Mouse (Mus musculus) CH12.LX (cell line): Measurements from ENCODE around the gene Capg. TPM values are rescaled to one million over a fixed set of nuclear protein-coding genes. Genes with fewer than 3 reads are reported as not detected.

ENCODE experiments used
- DNase-seq: peaks from one replicate; pipeline ENCODE4 v3.0.0-alpha.2; 2013; ENCODE audit errors: extremely low read depth
- H3K27ac ChIP-seq: 2 replicates; pipeline ENCODE4 v1.5.1; 2012; ENCODE audit warnings: low read depth, mild to moderate bottlenecking, control low read depth, moderate library complexity; ENCODE audit not compliant: insufficient read depth
- H3K27me3 ChIP-seq: replicated peaks from 2 replicates; pipeline ENCODE3; 2012; ENCODE audit warnings: inconsistent platforms
- H3K36me3 ChIP-seq, 2 experiments: replicated peaks in 1 of 2; 2 replicates each; pipeline versions ENCODE3 to v1.6.1; 2012; ENCODE audit warnings: inconsistent platforms in 1 of 2, low read length in 1 of 2, mild to moderate bottlenecking in 1 of 2, mixed read lengths in 1 of 2, moderate library complexity in 1 of 2; ENCODE audit not compliant: control insufficient read depth in 1 of 2, insufficient read depth in 1 of 2
- H3K4me1 ChIP-seq, 2 experiments: 2 replicates each; pipeline ENCODE4 v1.6.1; 2012; ENCODE audit warnings: inconsistent platforms in 1 of 2, moderate library complexity in 1 of 2; ENCODE audit not compliant: insufficient read depth in 2 of 2, control insufficient read depth in 1 of 2
- H3K4me2 ChIP-seq: 2 replicates; pipeline ENCODE4 v1.6.1; 2012; ENCODE audit warnings: low read depth, mild to moderate bottlenecking, control low read depth; ENCODE audit not compliant: poor library complexity, insufficient read depth, severe bottlenecking
- H3K4me3 ChIP-seq, 3 experiments: fragments of 150-350 bp in 1 of 3; sonication (generic) in 1 of 3; replicated peaks in 1 of 3; 2 replicates each; pipeline versions ENCODE3 to v1.5.1; 2011 to 2012; ENCODE audit warnings: low read depth in 2 of 3, low read length in 2 of 3, mild to moderate bottlenecking in 2 of 3, moderate library complexity in 2 of 3, control low read depth in 1 of 3, improper control_type of control experiment in 1 of 3, inconsistent platforms in 1 of 3, mixed read lengths in 1 of 3; ENCODE audit not compliant: poor library complexity in 1 of 3
- H3K79me2 ChIP-seq: replicated peaks from 2 replicates; pipeline ENCODE4 v1.6.1; 2012; ENCODE audit warnings: mild to moderate bottlenecking, moderate library complexity; ENCODE audit not compliant: control insufficient read depth, poor library complexity, insufficient read depth, severe bottlenecking; ENCODE audit errors: extremely low read depth
- H3K9ac ChIP-seq: 2 replicates; pipeline ENCODE4 v1.6.1; 2012; ENCODE audit warnings: low read depth, mild to moderate bottlenecking, control low read depth, moderate library complexity; ENCODE audit not compliant: insufficient read depth
- H3K9me3 ChIP-seq: replicated peaks from 2 replicates; pipeline ENCODE3; 2012; ENCODE audit warnings: low read length, inconsistent platforms, mixed read lengths
- CTCF ChIP-seq, 2 experiments: IDR thresholded peaks in 1 of 2; conservative IDR thresholded peaks in 1 of 2; 2 replicates each; pipeline ENCODE4 v1.5.1; 2011 to 2012; ENCODE audit warnings: low read depth in 2 of 2, low read length in 2 of 2, improper control_type of control experiment in 1 of 2, inconsistent platforms in 1 of 2, mild to moderate bottlenecking in 1 of 2, moderate library complexity in 1 of 2
- E2F4 ChIP-seq: IDR thresholded peaks from 2 replicates; pipeline ENCODE4 v1.6.1; 2011; ENCODE audit warnings: low read depth, low read length, improper control_type of control experiment; ENCODE audit not compliant: insufficient replicate concordance
- ETS1 ChIP-seq: conservative IDR thresholded peaks from 2 replicates; pipeline ENCODE4 v1.6.1; 2012; ENCODE audit warnings: low read depth, mild to moderate bottlenecking, inconsistent platforms, low read length, improper control_type of control experiment, moderate library complexity
- HCFC1 ChIP-seq: IDR thresholded peaks from 2 replicates; pipeline ENCODE4 v1.6.1; 2012; ENCODE audit warnings: low read depth, mild to moderate bottlenecking, inconsistent platforms, low read length, improper control_type of control experiment
- IRF4 ChIP-seq: IDR thresholded peaks from 2 replicates; pipeline ENCODE4 v1.6.1; 2014; ENCODE audit warnings: low read depth, mild to moderate bottlenecking, inconsistent platforms, low read length, improper control_type of control experiment
- JUND ChIP-seq: conservative IDR thresholded peaks from 2 replicates; pipeline ENCODE4 v1.6.1; 2011; ENCODE audit warnings: low read depth, low read length, improper control_type of control experiment
- MAZ ChIP-seq: IDR thresholded peaks from 2 replicates; pipeline ENCODE4 v1.6.1; 2012; ENCODE audit warnings: low read depth, mild to moderate bottlenecking, inconsistent platforms, low read length, improper control_type of control experiment, moderate library complexity
- SIN3A ChIP-seq: IDR thresholded peaks from 2 replicates; pipeline ENCODE4 v1.6.1; 2012; ENCODE audit warnings: low read length, improper control_type of control experiment, inconsistent platforms
- TCF12 ChIP-seq: IDR thresholded peaks from 2 replicates; pipeline ENCODE4 v1.6.1; 2014; ENCODE audit warnings: low read depth, mild to moderate bottlenecking, inconsistent platforms, low read length, improper control_type of control experiment
- USF2 ChIP-seq: conservative IDR thresholded peaks from 2 replicates; pipeline ENCODE4 v1.6.1; 2011; ENCODE audit warnings: low read depth, low read length, improper control_type of control experiment
- ZNF384 ChIP-seq: IDR thresholded peaks from 2 replicates; pipeline ENCODE4 v1.6.1; 2012; ENCODE audit warnings: low read depth, low read length, improper control_type of control experiment, inconsistent platforms
- dilution Hi-C: fragments of 300-500 bp; cut with MboI; formaldehyde crosslinking; loops from 2 replicates; pipeline ENCODE4 v1.14.3; 2020; ENCODE audit warnings: low sequenced_read_pairs; ENCODE audit not compliant: extremely low pct_unique_long_range_greater_than_20kb, extremely low pct_ligation_motif_present
- in situ Hi-C: fragments of 300-500 bp; cut with MboI; formaldehyde crosslinking; loops from 3 replicates; pipeline ENCODE4 v1.14.3; 2019; ENCODE audit warnings: low sequenced_read_pairs, low pct_ligation_motif_present, low pct_unique_long_range_greater_than_20kb, mixed read lengths
- polyA plus RNA-seq: library from polyadenylated mRNA; unstranded; fragments of >175 nt; gene quantifications from 2 replicates; pipeline ENCODE4 v1.2.1, GENCODE M21; 2012; ENCODE audit warnings: low read depth; ENCODE audit not compliant: insufficient read length
- total RNA-seq, 2 experiments: library from RNA; depleted of rRNA; stranded (reverse); fragments of 300-350 nt in 1 of 2; fragments of >200 nt in 1 of 2; gene quantifications; 2 replicates each; pipeline ENCODE4 v1.2.3; 2012 to 2014

The Capg gene
- total and polyA plus RNA-seq, 3 experiments: 175 to 264 (median 196) TPM

DNA sequence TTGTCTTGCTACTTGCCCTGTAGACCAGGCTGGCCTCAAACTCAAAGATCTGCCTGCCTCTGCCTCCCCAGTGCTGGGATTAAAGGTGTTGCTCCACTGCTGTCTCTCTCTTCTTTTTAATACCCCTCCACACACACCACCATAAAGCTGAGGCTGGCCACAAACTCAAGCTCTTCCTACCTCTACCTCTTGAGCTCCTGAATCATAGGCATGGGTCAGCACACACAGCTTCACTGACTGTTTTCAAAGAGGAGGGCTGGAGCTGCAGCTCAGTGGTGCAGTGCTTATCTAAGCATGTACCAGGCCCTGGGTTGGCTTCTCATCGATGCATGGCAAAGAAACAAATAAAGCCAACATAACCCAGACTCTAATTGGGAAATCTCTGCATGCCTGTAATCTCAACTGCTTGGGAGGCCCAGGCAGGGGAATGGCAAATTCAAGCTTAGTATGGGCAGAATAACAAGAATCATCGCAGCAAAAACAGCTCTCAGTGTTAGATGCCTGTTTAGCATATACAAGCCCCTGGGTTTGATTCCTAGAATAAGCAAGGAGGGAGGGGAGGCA is 34.2 kb upstream of the Capg start:
- dilution Hi-C loops: no loop called here
- DNase-seq: no peak
- in situ Hi-C loops: no loop called here
- no peak for TF ChIP-seq MAZ
- TF ChIP-seq TCF12: no peak
- no peak for TF ChIP-seq E2F4
- H3K4me1 ChIP-seq: peaks cover 13 to 34% of the 10 kb centered on the region in 2 experiments
- no peak overlapping the region for H3K27ac ChIP-seq
- H3K9me3 ChIP-seq: peaks cover 3% of the 10 kb centered on the region
- H3K9ac ChIP-seq: no peak overlapping the region
- no peak overlapping the region for H3K4me2 ChIP-seq
- H3K79me2 ChIP-seq: no peaks in the 10 kb centered on the region
- H3K4me3 ChIP-seq: no peak overlapping the region
- H3K27me3 ChIP-seq: no peaks in the 10 kb centered on the region
- peaks cover 0 to under 1% of the 10 kb centered on the region in 2 experiments for H3K36me3 ChIP-seq

DNA sequence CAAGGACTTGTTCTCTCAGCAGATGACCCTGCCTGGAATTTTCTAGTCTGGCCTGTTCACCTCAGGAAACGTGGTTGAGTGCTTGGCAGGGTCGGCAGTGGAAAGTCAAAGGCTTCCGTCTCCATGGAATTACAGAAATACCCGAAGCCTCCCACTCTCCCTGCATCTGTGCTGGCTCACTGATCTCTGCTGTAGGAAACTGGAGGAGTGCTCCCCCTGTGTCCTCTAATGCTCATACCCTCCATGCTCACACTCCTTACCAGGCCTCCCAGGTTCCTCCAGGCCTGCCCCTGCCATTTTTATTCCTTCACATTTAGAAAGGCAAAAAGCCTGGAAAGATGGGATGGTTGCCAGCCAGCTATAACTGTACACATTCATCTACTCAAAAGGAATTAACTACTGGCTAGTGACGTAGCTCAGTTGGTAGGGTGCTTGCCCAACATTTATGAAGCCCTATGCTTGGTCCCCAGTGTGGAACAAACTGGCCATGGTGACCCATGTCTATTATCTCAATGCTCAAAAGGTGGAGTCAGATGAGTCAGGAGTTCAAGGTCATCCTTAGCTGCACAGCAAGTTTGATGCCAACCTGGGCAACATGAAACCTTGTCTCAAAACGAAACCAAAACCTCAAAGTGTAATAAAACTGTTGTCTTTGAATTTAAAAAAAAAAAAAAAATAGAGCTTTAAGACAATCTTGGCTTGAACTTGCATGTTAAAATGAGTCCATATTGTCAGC is 33.3 kb upstream of the Capg start:
- H3K36me3 ChIP-seq: peaks cover 0 to 7% of the 10 kb centered on the region in 2 experiments
- H3K9ac ChIP-seq: no peak overlapping the region
- in situ Hi-C loops (no loop called here), dilution Hi-C loops (no loop called here)
- peak; percentile 79 for TF ChIP-seq ZNF384
- TF ChIP-seq JUND: 0 out of 2 replicates have a peak, but pooled peaks have one; percentile 12
- TF ChIP-seq IRF4: peak; percentile 71
- no peak for TF ChIP-seq HCFC1
- no peak for TF ChIP-seq SIN3A
- TF ChIP-seq USF2: no peak
- no peak for TF ChIP-seq CTCF (conservative IDR thresholded peaks at IDR 0.05 in 1 of 2, IDR thresholded peaks at IDR 0.05 in 1 of 2; ENCODE audit: low read depth in 2 of 2, low read length in 2 of 2)
- 0 out of 2 replicates have a peak, but pooled peaks have one; percentile 20 for TF ChIP-seq ETS1
- no peaks in the 10 kb centered on the region for H3K27me3 ChIP-seq
- peaks cover 3% of the 10 kb centered on the region for H3K9me3 ChIP-seq
- no peak overlapping the region for H3K4me2 ChIP-seq
- H3K4me1 ChIP-seq: peaks cover 13 to 37% of the 10 kb centered on the region in 2 experiments
- no peak overlapping the region for H3K4me3 ChIP-seq
- peak; percentile 33 for DNase-seq
- H3K79me2 ChIP-seq: no peaks in the 10 kb centered on the region
- no peak overlapping the region for H3K27ac ChIP-seq
